Mouse (Mus musculus) ovary, postnatal 10 days (tissue): ENCODE measurements around the gene Btbd35f12.
"Not testable (repeated sequence)": the region's sequence is repeated elsewhere in the genome, so short reads cannot be mapped to it uniquely, and the experiment has no call there.

Experiments
- DNase-seq: peaks from one replicate; pipeline ENCODE4 v3.0.0; 2022; ENCODE audit warnings: low spot score

The Btbd35f12 gene

DNA sequence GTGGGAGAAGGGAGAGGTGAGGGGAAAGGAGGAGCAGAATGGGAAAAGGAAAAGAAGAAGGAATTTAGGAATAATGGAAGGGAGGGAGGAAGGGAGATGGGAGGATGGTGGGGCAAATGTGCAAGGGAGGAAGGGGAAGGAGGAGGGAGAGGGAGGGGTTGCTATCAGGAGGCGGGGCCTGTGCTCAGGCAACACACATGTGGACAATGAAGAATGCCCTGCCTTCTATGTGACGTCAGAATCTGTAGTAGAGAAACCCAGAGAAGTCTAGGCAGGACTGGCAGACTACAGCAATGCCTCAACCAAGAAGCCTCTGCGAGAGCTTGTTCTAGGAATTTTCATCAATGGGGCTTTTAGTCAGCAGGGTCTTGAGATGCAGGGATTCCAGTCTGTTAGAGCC, at the start of gene Btbd35f12:
Gene Btbd35f12, plus strand, starts transcription at position 301 of the 400 bp plus-strand sequence.
- DNase-seq = not testable (repeated sequence)

DNA sequence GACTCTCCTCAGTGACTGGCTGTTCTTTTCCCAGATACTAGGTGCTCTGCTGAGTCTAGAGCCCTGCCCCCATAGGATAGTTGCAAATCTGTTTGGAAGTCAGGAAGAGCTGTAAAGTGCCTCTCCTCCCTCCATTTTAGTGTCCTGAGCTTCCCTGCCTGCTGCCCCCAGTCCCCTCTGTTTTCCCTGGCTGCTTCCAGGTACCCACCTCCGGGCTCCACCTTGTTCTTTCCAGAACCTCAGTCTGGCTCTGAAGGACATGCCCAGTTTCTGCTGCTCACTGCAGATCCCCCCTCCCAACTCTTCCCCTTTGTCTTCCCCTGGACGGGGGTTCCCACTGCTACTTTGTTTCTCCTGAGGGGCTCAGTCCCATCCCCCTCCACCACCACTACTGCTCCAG, 40.1 kb downstream of the Btbd35f12 start:
- DNase-seq = not testable (repeated sequence)
